Mouse (Mus musculus) CD4-positive, CD25-positive, alpha-beta regulatory T cell, adult 2 months (primary cell): ENCODE results near the gene Phf21a.

Experiments
- DNase-seq: peaks from one replicate; pipeline ENCODE4 v3.0.0-alpha.2; 2012; ENCODE audit warnings: low read depth, low spot score

Phf21a gene

GRCm38 (mm10) chr2:92360186-92360823 lies 267.4 kb downstream of the Phf21a start:
- no peak for DNase-seq

DNA sequence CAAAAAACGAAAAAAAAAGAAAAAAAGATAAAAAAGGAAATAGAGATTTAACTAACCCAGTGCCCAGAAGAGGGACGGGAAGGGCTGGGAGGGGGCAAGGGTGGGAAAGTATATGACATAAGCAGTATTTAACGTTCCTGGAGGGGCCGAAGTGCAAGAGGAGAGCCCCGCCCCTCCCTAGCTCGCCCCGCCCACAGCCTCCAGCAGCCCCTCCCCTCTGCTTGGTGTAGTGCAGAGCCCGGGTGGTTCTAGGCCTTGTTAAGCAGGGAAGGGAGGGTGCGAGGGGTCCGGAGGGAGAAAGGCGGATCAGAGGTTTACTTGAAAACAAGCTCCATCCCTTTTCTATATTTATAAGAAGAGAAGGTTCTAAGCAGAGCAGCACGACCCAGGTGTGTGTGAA lies 268.0 kb downstream of the Phf21a start:
- DNase-seq: no peak

GRCm38 (mm10) chr2:92361795-92362194 lies 268.9 kb downstream of the Phf21a start:
- no peak for DNase-seq

GRCm38 (mm10) chr2:92362571-92363228 lies 269.8 kb downstream of the Phf21a start:
- no peak for DNase-seq

GRCm38 (mm10) chr2:92364086-92364485 lies 271.2 kb downstream of the Phf21a start:
- DNase-seq: no peak

DNA sequence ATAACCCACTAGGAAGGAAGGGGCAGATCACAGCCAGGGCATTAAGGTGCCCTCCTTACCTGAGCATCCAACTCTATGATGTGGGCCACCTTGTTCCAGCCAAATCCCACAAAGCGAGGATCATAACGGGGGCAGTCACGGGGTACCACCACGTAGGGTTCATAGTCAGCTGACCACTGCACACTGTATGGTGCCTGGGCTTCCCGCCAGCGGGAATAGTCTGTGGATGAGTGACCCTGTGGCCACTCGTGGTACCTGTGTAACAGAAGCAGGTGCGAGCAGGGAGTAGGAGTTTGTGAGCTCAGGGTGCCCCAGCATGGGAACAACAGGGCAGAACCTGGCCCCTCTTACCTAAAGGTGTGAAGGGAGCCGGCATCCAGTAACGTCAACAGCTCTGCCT lies 272.7 kb downstream of the Phf21a start:
- no peak for DNase-seq

DNA sequence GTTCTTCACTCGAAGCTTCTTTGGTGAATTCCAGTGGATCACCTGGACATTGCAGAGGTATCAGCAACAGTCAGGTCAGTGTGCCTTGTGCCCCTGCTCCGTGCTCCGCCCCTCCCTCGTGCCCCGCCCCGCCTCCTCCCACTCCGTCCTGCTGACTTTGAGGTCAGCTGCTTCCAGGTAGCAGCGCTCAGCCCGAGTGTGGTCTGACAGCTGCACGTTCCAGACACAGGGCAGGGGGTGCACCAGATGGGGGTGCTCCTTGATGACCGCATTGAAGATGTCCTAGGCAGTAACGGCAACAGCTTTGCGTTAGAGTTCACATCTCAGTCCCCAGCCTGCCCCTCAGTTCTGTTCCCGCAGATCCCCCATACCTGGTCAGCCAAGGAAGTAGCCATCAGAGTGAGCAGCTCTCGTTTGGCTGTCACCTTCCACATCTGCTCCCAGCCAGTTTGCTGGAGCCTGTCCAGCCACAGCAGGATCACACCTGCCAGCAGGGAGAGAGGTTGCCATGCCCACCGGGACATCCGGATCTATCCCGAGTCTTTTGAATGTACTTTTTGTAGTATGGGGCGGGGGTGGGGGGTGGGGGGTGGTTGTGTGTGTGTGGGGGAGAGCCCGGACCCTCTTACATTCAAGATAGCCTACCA lies 274.6 kb downstream of the Phf21a start:
- DNase-seq: no peak

GRCm38 (mm10) chr2:92370375-92370774 lies 277.5 kb downstream of the Phf21a start:
- DNase-seq: no peak

DNA sequence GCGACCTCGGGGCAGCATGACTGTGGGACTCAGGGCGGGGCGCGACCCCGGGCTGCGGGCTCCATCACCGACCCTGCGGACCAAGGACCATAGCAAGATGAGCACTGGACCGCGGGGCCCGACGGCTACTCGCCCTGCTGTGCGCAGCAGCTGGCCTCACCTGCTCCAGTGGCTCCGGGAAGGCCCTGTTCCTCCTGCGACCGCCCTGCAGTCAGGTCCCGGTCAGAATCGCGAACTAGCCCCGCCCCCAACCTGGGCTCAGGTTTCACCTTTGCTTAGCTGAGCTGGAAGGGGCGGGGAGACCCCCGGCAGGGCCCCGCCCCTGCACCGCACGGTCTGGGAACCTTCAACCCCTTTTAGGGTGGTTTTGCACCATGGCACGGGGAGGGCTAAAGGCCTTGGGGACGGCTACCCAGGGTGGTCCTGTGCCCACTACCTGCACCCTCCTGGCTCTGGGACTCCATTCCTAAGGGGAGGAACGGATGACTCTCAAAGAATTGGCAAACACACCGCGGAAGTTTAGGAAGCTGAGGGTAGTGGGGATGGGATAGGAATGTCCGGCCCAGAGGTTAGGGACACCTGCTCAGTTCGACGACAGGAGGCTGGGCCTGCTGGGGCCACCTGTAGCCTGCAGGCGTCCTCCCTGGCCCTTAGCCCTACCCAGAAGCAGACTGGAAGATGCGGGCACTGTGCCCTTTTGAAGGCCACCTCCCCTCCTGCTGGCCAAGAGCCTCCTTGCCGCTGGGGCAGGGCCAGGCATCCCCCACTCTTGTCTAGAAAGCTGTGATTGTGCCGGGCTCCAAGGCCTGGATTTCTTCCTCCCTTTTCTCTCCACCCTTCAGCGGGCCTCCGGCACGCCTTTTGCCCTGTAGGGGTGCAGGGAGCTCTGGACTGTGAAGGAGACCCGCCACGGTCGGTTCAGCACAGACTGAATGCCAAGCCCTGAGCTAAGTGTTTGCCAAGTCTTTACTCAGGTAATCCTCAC lies 278.2 kb downstream of the Phf21a start:
- DNase-seq: peak; percentile 56

DNA sequence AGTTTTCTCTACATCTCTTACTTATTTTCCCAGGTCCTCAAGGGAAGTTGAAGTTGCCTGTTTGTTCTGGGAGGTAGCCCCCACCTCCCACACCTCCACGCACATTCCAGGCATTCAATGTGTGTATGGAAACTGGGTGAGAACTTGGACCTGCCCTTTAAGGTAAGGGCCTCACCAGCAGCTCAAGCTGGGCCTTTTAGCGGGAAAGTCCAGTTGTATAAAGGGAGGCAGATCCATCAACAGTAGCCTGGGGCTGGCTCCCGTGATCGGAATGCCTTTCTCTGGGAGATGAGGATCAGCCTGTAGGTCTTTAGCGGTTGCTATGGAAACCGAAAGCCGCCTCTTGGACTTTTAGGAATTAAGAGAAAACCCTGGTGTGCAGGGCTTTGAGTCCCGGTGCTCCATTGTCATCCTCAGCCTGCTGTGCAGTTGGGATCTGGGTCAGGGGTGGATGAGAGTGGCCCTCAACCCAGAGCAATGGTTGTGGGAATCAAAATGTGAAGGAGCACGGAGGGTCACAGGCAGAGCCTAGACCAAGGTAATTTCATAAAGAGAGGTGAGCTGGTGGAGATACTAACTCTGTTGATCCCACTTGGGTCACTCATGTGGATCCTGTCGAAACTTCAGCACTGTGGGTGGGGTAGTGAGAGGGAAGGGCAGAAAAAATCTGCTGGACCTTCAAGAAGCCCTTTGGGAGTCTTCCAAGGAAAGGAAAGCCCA lies 279.2 kb downstream of the Phf21a start:
- no peak for DNase-seq

DNA sequence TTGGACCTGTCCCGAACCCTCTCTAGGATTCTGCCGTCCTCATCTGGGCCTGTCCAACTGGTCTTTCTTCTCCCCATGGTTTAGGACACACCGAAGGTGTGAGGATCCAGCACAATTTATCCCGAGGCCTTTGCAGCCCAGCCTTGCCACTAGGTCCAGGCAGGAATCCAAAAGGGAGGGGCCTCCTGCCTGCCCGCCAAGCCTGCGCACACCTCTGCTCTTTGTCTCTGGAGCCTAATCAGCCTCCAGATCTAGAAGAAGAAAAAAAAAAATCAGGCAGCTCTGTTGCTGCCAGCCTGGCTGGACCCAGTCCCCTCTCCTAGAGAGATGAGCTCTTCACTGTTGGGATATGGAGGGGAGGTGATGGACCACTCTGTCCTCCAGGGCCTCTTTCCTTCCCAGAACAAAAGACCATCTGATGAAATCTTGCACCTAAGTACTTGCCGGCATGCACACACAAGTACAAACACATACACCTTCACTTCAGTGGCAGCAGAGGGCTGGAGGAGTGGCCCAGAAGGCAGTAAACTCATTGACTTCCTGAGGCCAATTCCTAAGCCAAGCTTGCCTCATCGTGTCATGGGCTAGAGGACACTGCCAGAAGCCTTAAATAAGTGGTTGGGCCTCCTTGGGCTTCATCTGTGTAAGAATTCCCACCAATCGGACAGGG lies 280.0 kb downstream of the Phf21a start:
- DNase-seq: no peak

GRCm38 (mm10) chr2:92373437-92373813 lies 280.5 kb downstream of the Phf21a start:
- no peak for DNase-seq

DNA sequence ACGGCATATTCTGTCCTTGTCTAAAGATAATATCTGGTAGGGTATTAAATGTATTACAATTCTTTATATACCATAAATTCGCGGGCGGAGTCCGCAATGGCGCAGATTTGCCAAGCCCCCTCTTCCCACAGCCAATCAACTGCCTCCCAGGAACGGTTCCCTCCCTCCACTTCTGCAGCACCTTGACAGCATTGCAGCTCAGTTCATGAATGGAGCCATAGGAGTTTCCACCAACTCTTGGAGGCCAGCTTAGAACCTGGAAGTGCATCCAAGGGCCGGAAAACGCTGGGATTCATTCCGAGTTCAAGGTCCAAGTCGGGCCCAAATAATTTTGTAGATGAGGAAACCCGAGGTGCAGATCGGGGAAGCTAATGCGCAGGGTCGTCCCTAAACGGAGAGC lies 281.6 kb downstream of the Phf21a start, which contains the start of the genes Pex16 and Large2:
Gene Pex16, plus strand, starts transcription at position 163 of the 400 bp plus-strand sequence.
Gene Large2, minus strand, starts transcription at position 356 of the 400 bp plus-strand sequence.
- peak; percentile 76 for DNase-seq

- DNase-seq: peak; percentile 96
Observed at GRCm38 (mm10) chr2:92375099-92375623, 282.2 kb downstream of the Phf21a start.

DNA sequence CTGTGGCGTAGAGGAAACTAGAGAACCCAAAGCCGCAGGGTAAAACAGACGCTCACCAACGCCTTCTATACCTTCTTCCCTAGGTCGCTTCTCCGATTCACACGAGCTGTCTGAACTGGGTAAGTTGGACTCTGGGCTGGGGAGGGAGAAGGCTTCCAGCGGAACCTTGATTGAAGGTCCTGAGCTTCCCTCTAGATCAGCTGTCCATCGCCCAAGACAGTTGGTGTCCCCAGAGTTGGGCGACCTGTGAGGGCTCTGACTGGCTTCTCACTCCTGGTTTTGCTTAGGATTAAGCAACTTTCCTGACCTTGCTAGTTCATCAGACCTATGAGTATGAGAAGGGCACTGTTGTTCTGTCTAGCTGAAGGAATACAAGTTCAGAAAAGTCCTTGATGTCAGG lies 282.9 kb downstream of the Phf21a start:
- DNase-seq: no peak

DNA sequence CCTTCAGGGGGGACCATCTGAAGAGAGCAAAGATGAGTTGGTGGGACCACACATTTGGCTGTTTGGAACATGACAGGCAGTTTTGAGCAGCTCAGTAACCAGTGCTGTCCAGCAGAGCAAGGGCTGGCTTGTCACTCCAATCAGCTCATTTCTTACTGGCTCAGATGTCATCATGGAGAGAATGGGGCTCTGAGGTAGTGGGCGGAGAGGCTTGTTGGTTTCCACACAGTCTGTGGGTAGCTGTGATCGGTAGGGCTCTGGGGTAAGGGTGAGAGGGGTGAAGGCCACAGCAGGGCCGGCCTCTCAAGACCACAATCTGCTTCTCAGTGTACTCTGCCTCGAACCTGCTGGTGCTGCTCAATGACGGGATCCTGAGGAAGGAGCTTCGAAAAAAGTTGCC lies 283.4 kb downstream of the Phf21a start:
- DNase-seq: peak; percentile 26

- DNase-seq: no peak
Observed at GRCm38 (mm10) chr2:92377320-92377719, 284.4 kb downstream of the Phf21a start.

- DNase-seq: peak; percentile 83
Observed at GRCm38 (mm10) chr2:92379783-92380494, 287.0 kb downstream of the Phf21a start.

GRCm38 (mm10) chr2:92380495-92381050 lies 287.7 kb downstream of the Phf21a start:
- DNase-seq: peak; percentile 43
